In genomic region chr4:14175531-14175930, GRCm38 (mm10) we compare ENCODE assay signal across 24 mouse cellular contexts.
DNase-seq lines count a peak whose midpoint lies in the region; ATAC-seq and TF ChIP-seq lines count a peak whose summit lies in the region.
"Had no signal": no experiment of that assay in that cellular context is flagged by ENCODE, and none has a peak within 500 bp of the region (broad histone marks: within the 10 kb centered on the region; RNA-seq: fewer than 3 reads in every experiment).

No protein-coding gene starts in this region.

- H3K4me1 ChIP-seq in forebrain, embryonic 12.5 days, result no peaks in the 10 kb centered on the region
- H3K4me1 ChIP-seq: limb, embryonic 12.5 days; midbrain, embryonic 12.5 days; neural tube, embryonic 13.5 days had no signal

- H3K36me3 ChIP-seq in forebrain, embryonic 12.5 days (replicated peaks), result no peaks in the 10 kb centered on the region
- H3K36me3 ChIP-seq: forebrain, embryonic 10.5 days; limb, embryonic 12.5 days; midbrain, embryonic 12.5 days; neural tube, embryonic 13.5 days had no signal

- H3K9ac ChIP-seq in forebrain, embryonic 12.5 days, result no peak overlapping the region
- H3K9ac ChIP-seq: limb, embryonic 12.5 days; liver, embryonic 14.5 days; midbrain, embryonic 12.5 days; neural tube, embryonic 13.5 days had no signal

- H3K9me3 ChIP-seq in forebrain, embryonic 12.5 days, result no peaks in the 10 kb centered on the region
- H3K9me3 ChIP-seq: forebrain, embryonic 10.5 days; limb, embryonic 12.5 days; midbrain, embryonic 12.5 days; neural tube, embryonic 13.5 days had no signal

- WGBS in forebrain, embryonic 12.5 days, result 83% methylated on average over 4 of the region's 4 CpGs

- intact Hi-C loops in left cerebral cortex, postnatal 4 days (cut with DNase I), result no loop called here
- intact Hi-C loops in heart, postnatal 25 days (cut with DNase I), result no loop called here

- no peak overlapping the region for H3K4me3 ChIP-seq in forebrain, embryonic 12.5 days (replicated peaks)
- H3K4me3 ChIP-seq: forebrain, embryonic 10.5 days; heart, adult 2 months; layer of hippocampus, adult 2 months; limb, embryonic 12.5 days; midbrain, embryonic 12.5 days; neural tube, embryonic 13.5 days had no signal

- H3K27me3 ChIP-seq in forebrain, embryonic 12.5 days, result no peaks in the 10 kb centered on the region
- H3K27me3 ChIP-seq: limb, embryonic 12.5 days; midbrain, embryonic 12.5 days; neural tube, embryonic 13.5 days had no signal

- peak; percentile 7 for DNase-seq in cerebellum, adult 11-12 months
- DNase-seq in cerebellum, postnatal 4 days (ENCODE audit: low spot score in 2 of 2), result no peak
- peak; percentile 2 for DNase-seq in left cerebral cortex, postnatal 4 days
- DNase-seq in left cerebral cortex, adult 8-10 months (ENCODE audit: low spot score in 2 of 2), result no peak
- peak; percentile 9 for DNase-seq in brain, embryonic 14.5 days (ENCODE audit: low read depth)
- peak; percentile 37 for DNase-seq in embryo, embryonic 10.5 days (ENCODE audit: low spot score)
- no peak for DNase-seq in heart, postnatal 25 days (ENCODE audit: low spot score)
- DNase-seq: adrenal gland, postnatal 10 days; gastrocnemius, postnatal 25 days; heart, adult 2 months; kidney, adult 11 months; layer of hippocampus, postnatal 36 days had no signal

- H3K4me2 ChIP-seq in forebrain, embryonic 12.5 days, result no peak overlapping the region
- H3K4me2 ChIP-seq: limb, embryonic 12.5 days; midbrain, embryonic 12.5 days; neural tube, embryonic 13.5 days had no signal

- no peak overlapping the region for H3K27ac ChIP-seq in forebrain, embryonic 12.5 days
- H3K27ac ChIP-seq: forebrain, embryonic 10.5 days; heart, adult 2 months; kidney, postnatal 0 days; layer of hippocampus, adult 2 months; limb, embryonic 12.5 days; liver, embryonic 14.5 days; macrophage; midbrain, embryonic 12.5 days; neural tube, embryonic 13.5 days; stomach, postnatal 0 days had no signal

- no peak for TF ChIP-seq POLR2A in brain, embryonic 14.5 days (IDR thresholded peaks at IDR 0.05; ENCODE audit: borderline replicate concordance, extremely low read depth, insufficient read depth, insufficient read length, poor library complexity, severe bottlenecking)

- no peak for TF ChIP-seq CTCF in brain, embryonic 14.5 days (IDR thresholded peaks at IDR 0.05; ENCODE audit: borderline replicate concordance, extremely low read depth, insufficient read depth, insufficient read length)

- no peak for ATAC-seq in forebrain, embryonic 12.5 days (ENCODE audit: low FRiP score)
- ATAC-seq: activated CD4-positive, CD25-positive, alpha-beta regulatory T cell, adult 4 months; CD4-positive, CD25-positive, alpha-beta regulatory T cell, adult 4 months had no signal

Comparison
In these comparisons a context has a peak if more than half of its experiments do, and no peak if none do; other contexts are left out.
1. DNase-seq: peak in cerebellum, adult 11-12 months (single experiment), left cerebral cortex, postnatal 4 days (single experiment), brain, embryonic 14.5 days (single experiment) and embryo, embryonic 10.5 days (single experiment); none in cerebellum, postnatal 4 days (0 of 2), left cerebral cortex, adult 8-10 months (0 of 2) and heart, postnatal 25 days (single experiment).